Mouse (Mus musculus) liver, embryonic 13.5 days (tissue): ENCODE measurements around the gene Zp3. TPM values are rescaled to one million over a fixed set of nuclear protein-coding genes. Genes with fewer than 3 reads are reported as not detected.
A peak's percentile ranks its signal among the peaks of the same experiment; 100 is the strongest.

ENCODE experiments used
- ATAC-seq: fragments of 200-750 bp; cut with Nextera tagmentation; 2 replicates; pipeline ENCODE4 v1.8.0; 2017; ENCODE audit warnings: low read depth, mild to moderate bottlenecking, moderate number of reproducible peaks, moderate library complexity
- DNase-seq: peaks from one replicate; pipeline ENCODE4 v3.0.0; 2022
- H3K27ac ChIP-seq: fragments of 300-500 bp; sonication (generic); 2 replicates; pipeline ENCODE4 v1.5.1; 2015; ENCODE audit warnings: moderate library complexity, mild to moderate bottlenecking, inconsistent platforms
- H3K27me3 ChIP-seq: fragments of 300-500 bp; sonication (generic); 2 replicates; pipeline ENCODE4 v1.6.1; 2015; ENCODE audit warnings: mild to moderate bottlenecking, inconsistent platforms
- H3K36me3 ChIP-seq: fragments of 300-500 bp; sonication (generic); 2 replicates; pipeline ENCODE4 v1.6.1; 2015; ENCODE audit warnings: mild to moderate bottlenecking, inconsistent platforms
- H3K4me1 ChIP-seq: fragments of 300-500 bp; sonication (generic); replicated peaks from 2 replicates; pipeline ENCODE4 v1.6.1; 2015; ENCODE audit warnings: inconsistent platforms
- H3K4me2 ChIP-seq: fragments of 300-500 bp; sonication (generic); 2 replicates; pipeline ENCODE4 v1.6.1; 2015; ENCODE audit warnings: inconsistent platforms, mild to moderate bottlenecking, moderate library complexity
- H3K4me3 ChIP-seq: fragments of 300-500 bp; sonication (generic); replicated peaks from 2 replicates; pipeline ENCODE4 v1.5.1; 2015; ENCODE audit warnings: mild to moderate bottlenecking, inconsistent platforms
- H3K9ac ChIP-seq: fragments of 300-500 bp; sonication (generic); 2 replicates; pipeline ENCODE4 v1.6.1; 2015; ENCODE audit warnings: mild to moderate bottlenecking, inconsistent platforms
- H3K9me3 ChIP-seq: fragments of 300-500 bp; sonication (generic); replicated peaks from 2 replicates; pipeline ENCODE4 v1.6.1; 2016; ENCODE audit warnings: inconsistent platforms
- WGBS: fragments of 180-500 bp; shearing (Covaris S2); methylation state at CpG from one replicate; pipeline ENCODE4 v1.1.7; 2015; ENCODE audit not compliant: insufficient replicate concordance; 5-methylcytosine and 5-hydroxymethylcytosine counted together
- polyA plus RNA-seq: library from polyadenylated mRNA; unstranded; fragments of >200 nt; fragmentation: Nextera tagmentation; extraction: Ambion mirVana; gene quantifications from 2 replicates; pipeline ENCODE4 v1.2.1, GENCODE M21; 2015

Zp3 gene
- polyA plus RNA-seq, 1 experiment from 2014 or later, result not detected

DNA sequence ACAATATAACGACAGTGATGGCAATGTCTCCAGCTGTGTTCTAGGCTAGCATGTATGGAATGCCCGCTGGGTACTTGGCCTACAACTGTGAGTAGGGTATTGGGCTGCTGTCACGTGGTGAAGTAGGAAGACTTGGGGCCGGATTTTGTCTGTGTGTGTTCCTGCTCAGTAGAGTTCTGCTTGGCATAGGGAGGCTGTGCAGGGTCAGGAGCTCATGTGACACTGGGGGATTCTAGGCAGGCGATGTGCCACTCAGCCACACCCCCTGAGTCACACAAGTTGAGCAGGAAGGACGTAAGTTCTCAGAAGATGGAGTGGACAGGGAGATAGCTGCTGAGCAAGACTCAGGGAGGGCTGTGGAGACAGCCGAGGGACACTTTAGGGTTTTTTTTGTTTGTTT is 27.8 kb downstream of the Zp3 start:
- Histone ChIP-seq H3K9me3 (no peaks in the 10 kb centered on the region), H3K27me3 (no peaks in the 10 kb centered on the region), H3K4me2 (no peak overlapping the region), H3K4me3 (no peak overlapping the region), H3K27ac (no peak overlapping the region), H3K4me1 (no peaks in the 10 kb centered on the region; the same call in 1 of the 2 replicates), H3K36me3 (peaks cover 22% of the 10 kb centered on the region), H3K9ac (no peak overlapping the region)
- DNase-seq, result no peak
- 53% methylated on average over 7 of the region's 7 CpGs for WGBS
- ATAC-seq, result no peak

DNA sequence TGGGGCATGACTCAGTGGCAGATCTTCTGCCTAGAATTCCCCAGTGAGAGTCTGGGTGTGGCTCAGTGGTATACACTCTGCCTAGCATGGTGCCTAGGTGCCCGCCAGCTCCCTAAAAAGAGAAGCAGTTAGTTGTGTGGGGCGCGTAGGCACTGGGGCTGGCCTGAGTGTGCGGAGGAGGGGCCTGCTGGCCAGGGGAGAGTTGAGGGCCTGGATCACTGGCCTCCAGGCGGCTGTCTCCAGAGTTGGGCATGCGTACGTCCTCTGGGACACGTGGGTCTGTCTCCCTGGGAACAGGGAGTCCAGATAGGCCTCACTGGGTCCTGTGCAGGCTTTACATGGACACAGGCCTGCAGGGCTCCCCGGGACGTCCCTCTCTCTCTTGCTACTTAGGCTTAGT is 35.0 kb downstream of the Zp3 start:
- Histone ChIP-seq H3K4me1 (peaks cover 15% of the 10 kb centered on the region), H3K27me3 (no peaks in the 10 kb centered on the region), H3K36me3 (peaks cover 25% of the 10 kb centered on the region), H3K9me3 (no peaks in the 10 kb centered on the region), H3K4me2 (no peak overlapping the region), H3K27ac (no peak overlapping the region), H3K9ac (no peak overlapping the region), H3K4me3 (no peak overlapping the region)
- no peak for DNase-seq
- ATAC-seq, result no peak
- WGBS, result 79% methylated on average over 10 of the region's 10 CpGs

DNA sequence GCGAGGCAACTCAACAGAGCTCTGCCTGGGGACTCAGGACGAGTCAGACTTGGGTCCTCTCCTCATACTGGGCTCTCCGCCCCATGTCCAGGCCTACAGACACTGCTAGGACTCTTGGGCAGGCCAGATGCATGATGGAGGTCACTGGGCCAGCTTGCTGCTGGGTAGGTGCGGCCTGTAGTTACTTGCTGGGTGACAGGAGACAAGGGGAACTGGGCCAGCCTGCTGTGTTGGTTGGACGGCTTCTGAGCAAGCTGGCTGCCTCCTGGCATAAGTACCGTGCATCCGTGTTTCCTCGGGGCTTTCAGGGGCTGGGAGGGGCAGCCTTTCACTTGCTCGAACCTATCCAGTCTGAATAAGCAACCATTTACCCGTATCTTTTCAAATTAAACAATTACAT is 35.7 kb downstream of the Zp3 start:
- DNase-seq, result no peak
- no peaks in the 10 kb centered on the region for H3K9me3 ChIP-seq
- H3K9ac ChIP-seq, result no peak overlapping the region
- no peak overlapping the region for H3K27ac ChIP-seq
- no peak for ATAC-seq
- no peaks in the 10 kb centered on the region for H3K27me3 ChIP-seq
- no peak overlapping the region for H3K4me3 ChIP-seq
- H3K36me3 ChIP-seq, result peaks cover 19% of the 10 kb centered on the region
- WGBS, result 76% methylated on average over 10 of the region's 10 CpGs
- peaks cover 18% of the 10 kb centered on the region for H3K4me1 ChIP-seq
- H3K4me2 ChIP-seq, result no peak overlapping the region

DNA sequence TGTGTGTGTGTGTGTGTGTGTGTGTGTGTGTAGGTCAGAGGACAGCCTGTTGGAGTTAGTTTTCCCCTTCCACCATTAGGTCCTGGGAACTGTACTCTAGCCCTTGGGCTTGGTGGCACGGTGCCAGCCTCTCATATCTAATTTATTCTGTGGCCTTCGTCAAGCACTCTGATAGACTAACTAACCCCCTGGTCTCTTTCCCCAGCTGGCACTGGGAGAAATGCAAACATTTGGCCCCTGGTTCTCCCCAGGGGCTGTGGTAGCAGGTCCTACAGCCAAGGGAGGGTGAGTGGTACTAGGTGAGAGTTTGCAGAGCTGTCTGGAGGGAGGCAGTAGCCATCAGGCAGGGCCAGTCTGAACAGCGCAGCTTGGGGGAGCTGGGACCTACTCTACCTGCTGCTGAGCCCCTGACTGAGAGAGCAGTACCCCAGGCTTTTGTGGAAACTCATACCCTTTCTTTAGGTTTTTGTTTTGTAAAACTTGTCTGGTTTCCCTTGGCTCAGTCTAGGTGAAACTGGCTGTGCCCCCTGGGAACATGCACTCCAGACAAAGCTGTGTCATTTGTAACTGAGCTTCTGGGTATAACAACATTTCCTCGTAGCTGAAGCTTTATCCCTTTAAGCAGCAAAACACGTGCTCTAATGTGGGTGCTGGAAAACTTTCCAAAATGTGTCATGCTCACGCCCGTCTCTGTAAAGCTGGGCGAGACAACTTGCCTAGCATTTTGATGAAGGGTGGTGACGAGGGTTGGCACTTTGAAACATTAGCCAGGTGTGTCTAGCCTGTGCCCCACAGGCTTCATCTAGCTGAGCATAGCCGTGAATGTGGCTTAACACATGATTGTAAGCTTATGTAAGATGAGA is 36.3 kb downstream of the Zp3 start:
- DNase-seq, result no peak
- no peak overlapping the region for H3K27ac ChIP-seq
- no peak overlapping the region for H3K9ac ChIP-seq
- no peak for ATAC-seq
- WGBS, result 70% methylated on average over 10 of the region's 10 CpGs
- no peak overlapping the region for H3K4me2 ChIP-seq
- no peaks in the 10 kb centered on the region for H3K27me3 ChIP-seq
- H3K9me3 ChIP-seq, result no peaks in the 10 kb centered on the region
- peaks cover 18% of the 10 kb centered on the region for H3K4me1 ChIP-seq
- peaks cover 18% of the 10 kb centered on the region for H3K36me3 ChIP-seq
- H3K4me3 ChIP-seq, result no peak overlapping the region

DNA sequence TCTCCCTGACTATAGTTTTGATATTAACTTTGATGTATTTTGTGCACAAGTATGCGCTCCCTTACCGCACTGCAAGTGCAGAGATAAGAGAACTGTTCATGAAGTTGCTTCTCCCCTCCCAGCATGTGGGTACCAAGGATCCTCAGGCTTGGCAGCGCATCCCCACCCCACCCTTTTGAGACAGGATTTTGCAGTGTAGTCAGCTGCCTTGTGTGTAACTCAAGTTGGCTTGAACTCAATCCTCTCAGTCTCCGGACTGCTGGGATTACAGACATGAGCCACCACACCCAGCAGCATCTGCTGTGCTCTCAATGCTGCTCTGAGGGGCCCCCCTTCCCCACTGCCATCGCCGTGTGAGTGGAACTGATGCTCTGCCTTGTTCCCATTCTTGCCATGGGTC is 37.4 kb downstream of the Zp3 start:
- 65% methylated on average over 6 of the region's 6 CpGs for WGBS
- no peak for DNase-seq
- Histone ChIP-seq H3K9ac (no peak overlapping the region), H3K9me3 (no peaks in the 10 kb centered on the region), H3K27me3 (no peaks in the 10 kb centered on the region), H3K4me3 (no peak overlapping the region), H3K27ac (no peak overlapping the region), H3K4me2 (no peak overlapping the region), H3K36me3 (peaks cover 8% of the 10 kb centered on the region), H3K4me1 (peaks cover 18% of the 10 kb centered on the region)
- no peak for ATAC-seq

DNA sequence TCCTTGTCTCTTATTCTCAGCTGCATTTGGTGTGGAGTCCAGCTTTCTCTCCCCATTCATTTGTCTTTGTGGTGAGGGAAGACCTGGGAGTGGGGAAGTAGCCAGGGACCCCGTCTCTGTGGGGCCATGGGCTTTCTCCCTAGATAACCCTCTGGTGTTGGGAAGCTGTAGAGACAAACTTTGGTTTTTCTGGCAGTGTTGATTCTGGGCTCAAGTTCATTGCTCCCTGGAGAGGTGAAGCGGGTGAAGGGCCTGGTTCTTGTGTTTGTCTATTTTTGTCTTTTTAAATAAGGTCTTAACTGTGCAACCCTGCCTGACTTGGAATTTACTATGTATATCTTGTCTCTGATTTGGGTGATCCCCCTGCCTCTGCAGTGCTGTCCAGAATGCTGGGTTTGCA is 38.8 kb downstream of the Zp3 start:
- Histone ChIP-seq H3K4me3 (no peak overlapping the region), H3K4me2 (no peak overlapping the region), H3K4me1 (peaks cover 18% of the 10 kb centered on the region), H3K36me3 (0 out of 2 replicates have a peak, but pooled peaks cover 3% of the 10 kb centered on the region), H3K9ac (no peak overlapping the region), H3K27ac (no peak overlapping the region), H3K9me3 (no peaks in the 10 kb centered on the region), H3K27me3 (no peaks in the 10 kb centered on the region)
- ATAC-seq, result no peak
- 55% methylated on average over 2 of the region's 2 CpGs for WGBS
- DNase-seq, result no peak

DNA sequence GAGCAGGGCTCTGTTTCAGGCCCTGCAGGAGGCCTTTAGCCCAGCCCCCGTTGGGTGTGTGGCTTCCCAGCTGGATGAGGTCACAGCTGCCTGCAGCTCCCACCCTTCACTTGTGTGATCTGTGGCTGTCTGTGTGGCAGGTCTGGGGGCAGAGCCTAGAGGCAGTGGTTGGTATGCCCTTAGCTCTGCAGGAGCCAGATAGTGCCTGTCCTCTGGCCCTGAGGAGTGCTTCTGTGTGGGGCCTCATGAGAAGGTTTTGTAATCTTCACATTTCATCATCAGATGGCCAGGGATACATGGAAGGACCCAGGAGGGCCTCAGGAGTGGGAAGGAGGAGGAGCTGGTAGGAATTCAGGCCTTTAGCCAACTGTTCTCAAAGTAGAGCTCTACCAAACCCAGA is 40.0 kb downstream of the Zp3 start:
- no peak overlapping the region for H3K4me2 ChIP-seq
- peak; percentile 69 for ATAC-seq
- H3K27me3 ChIP-seq, result no peaks in the 10 kb centered on the region
- H3K9me3 ChIP-seq, result no peaks in the 10 kb centered on the region
- peaks cover 18% of the 10 kb centered on the region for H3K4me1 ChIP-seq
- no peak overlapping the region for H3K9ac ChIP-seq
- no peaks in the 10 kb centered on the region for H3K36me3 ChIP-seq
- DNase-seq, result peak; percentile 14
- WGBS, result 22% methylated on average over 1 of the region's 1 CpGs
- H3K27ac ChIP-seq, result 0 out of 2 replicates have a peak overlapping the region, but pooled peaks have one; percentile 2
- no peak overlapping the region for H3K4me3 ChIP-seq

DNA sequence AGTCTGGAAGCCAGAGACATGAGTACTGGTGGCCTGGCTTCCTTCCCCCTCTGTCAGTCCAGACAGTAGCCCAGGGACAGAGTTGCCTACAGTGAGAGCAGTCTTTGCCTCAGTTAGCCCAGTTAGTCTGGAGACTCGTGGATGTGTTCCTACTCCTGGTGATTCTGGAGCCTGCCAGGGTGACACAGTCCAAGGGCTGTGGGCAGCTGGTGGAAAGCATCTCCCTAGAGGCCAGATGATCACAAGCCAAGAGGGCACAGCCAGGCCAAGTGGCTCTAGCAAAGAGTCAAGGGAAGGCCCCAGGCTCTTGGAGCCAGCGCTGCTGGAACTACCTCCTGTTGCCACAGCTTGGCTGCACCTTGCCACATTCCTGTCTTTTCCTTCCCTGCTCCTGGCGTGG is 45.8 kb downstream of the Zp3 start:
- H3K27ac ChIP-seq, result no peak overlapping the region
- WGBS, result 50% methylated on average over 3 of the region's 3 CpGs

DNA sequence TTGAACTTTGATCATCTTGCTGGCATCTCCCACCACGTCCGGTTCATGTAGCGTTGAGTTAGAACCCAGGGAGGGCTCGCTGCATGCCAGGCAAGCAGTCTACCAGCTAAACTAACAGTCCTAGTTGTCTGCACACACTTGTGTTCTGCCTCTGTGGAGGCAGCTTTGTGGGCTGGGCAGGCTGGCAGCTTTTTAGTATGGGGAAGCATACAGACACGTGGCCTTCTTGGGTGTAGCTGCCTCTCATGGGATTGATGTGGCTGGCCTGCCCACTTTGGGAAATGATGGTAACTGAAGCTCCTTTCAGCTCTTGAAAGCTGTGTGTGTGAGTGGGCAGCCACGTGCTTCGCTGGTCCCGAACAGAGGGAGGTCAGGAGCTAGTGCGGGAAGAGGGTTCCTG is 47.0 kb downstream of the Zp3 start:
- 67% methylated on average over 9 of the region's 9 CpGs for WGBS
- Histone ChIP-seq H3K27ac (no peak overlapping the region), H3K9me3 (no peaks in the 10 kb centered on the region), H3K4me2 (no peak overlapping the region), H3K4me3 (no peak overlapping the region), H3K27me3 (no peaks in the 10 kb centered on the region), H3K4me1 (no peaks in the 10 kb centered on the region), H3K36me3 (peaks cover 31% of the 10 kb centered on the region), H3K9ac (no peak overlapping the region)
- DNase-seq (no peak), ATAC-seq (no peak)

More for the DNA sequence above, 45.8 kb downstream of the Zp3 start:
- no peaks in the 10 kb centered on the region for H3K9me3 ChIP-seq
- H3K9ac ChIP-seq, result no peak overlapping the region
- no peaks in the 10 kb centered on the region for H3K4me1 ChIP-seq
- no peak for DNase-seq
- H3K4me2 ChIP-seq, result no peak overlapping the region
- H3K36me3 ChIP-seq, result peaks cover 20% of the 10 kb centered on the region
- H3K4me3 ChIP-seq, result no peak overlapping the region
- no peak for ATAC-seq
- no peaks in the 10 kb centered on the region for H3K27me3 ChIP-seq

DNA sequence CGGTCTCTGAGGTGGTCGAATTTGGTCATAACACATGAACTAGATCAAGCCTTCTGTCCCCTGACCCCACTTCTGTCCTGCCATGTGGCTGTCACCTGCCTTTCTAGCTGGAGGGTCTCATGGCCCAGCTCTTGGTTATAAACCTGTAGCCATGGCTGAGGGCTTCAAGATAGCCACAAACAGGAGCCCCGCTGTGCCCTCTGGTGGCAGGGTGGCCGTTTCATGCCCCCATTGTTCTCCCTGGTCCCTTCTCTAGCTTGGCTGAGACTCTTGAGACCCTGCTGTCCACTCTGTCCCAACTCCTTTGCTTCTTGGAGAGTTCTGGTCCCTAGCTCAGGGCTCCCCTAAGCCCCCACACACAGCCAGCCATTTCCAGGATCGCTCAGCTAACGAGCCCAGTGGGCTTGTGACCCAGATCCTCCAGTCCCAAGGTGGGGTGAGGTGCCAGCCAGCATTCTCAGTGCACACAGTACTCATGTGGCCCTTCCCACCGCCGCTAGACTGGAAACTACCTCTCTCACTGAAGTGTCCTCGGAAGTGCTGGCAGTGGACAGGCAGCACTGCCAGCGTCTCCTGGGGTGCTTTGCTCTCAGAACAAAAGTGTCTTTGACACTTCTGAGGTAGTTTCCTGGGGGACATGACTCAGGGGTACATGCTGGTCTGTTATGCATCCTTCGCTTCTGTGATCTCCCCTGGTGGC is 47.9 kb downstream of the Zp3 start:
- WGBS, result 75% methylated on average over 11 of the region's 11 CpGs
- Histone ChIP-seq H3K27me3 (no peaks in the 10 kb centered on the region), H3K27ac (no peak overlapping the region), H3K9me3 (no peaks in the 10 kb centered on the region), H3K36me3 (peaks cover 36% of the 10 kb centered on the region), H3K4me2 (no peak overlapping the region), H3K4me1 (no peaks in the 10 kb centered on the region), H3K4me3 (no peak overlapping the region), H3K9ac (no peak overlapping the region)
- ATAC-seq (no peak), DNase-seq (no peak)

DNA sequence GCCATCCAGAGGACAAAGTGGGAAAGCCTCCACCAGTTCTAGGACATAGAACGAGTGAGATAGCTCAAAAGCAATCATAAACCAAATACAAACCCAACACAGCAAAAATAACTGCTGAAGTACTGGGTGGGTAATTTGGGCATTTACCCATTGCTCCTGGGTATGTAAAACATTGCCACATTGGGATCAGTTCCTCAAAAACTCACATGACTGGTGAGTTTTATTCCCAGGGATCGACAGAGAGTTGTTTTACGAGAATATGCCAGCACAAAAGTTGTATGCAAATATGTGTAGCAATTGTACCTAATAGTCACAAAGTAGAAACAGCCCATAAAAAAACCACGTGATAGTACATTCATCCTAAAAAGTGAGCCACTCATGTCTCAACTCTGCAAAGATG is 55.0 kb downstream of the Zp3 start:
- no peak overlapping the region for H3K9ac ChIP-seq
- DNase-seq, result no peak
- ATAC-seq, result no peak
- peaks cover 23% of the 10 kb centered on the region for H3K36me3 ChIP-seq
- peaks cover 13% of the 10 kb centered on the region for H3K4me1 ChIP-seq
- H3K4me2 ChIP-seq, result no peak overlapping the region
- H3K4me3 ChIP-seq, result no peak overlapping the region
- 0 out of 2 replicates have a peak, but pooled peaks cover 4% of the 10 kb centered on the region for H3K27me3 ChIP-seq
- H3K9me3 ChIP-seq, result no peaks in the 10 kb centered on the region
- no peak overlapping the region for H3K27ac ChIP-seq
- 57% methylated on average over 4 of the region's 4 CpGs for WGBS
